Mouse (Mus musculus) myocyte (in vitro differentiated cells): ENCODE measurements around the gene Sema6d. TPM values are rescaled to one million over a fixed set of nuclear protein-coding genes. Genes with fewer than 3 reads are reported as not detected.

ENCODE experiments used
- H3K27me3 ChIP-seq: one replicate; pipeline ENCODE4 v1.6.1; 2011; ENCODE audit not compliant: control insufficient read depth, insufficient read depth, insufficient read length
- H3K36me3 ChIP-seq: one replicate; pipeline ENCODE4 v1.6.1; 2011; ENCODE audit not compliant: control insufficient read depth, insufficient read depth
- H3K4me2 ChIP-seq: one replicate; pipeline ENCODE4 v1.6.1; 2011; ENCODE audit warnings: low read depth, control low read depth
- H3K4me3 ChIP-seq: one replicate; pipeline ENCODE4 v1.5.1; 2011; ENCODE audit warnings: mild to moderate bottlenecking, control low read depth, moderate library complexity
- H3K79me2 ChIP-seq: one replicate; pipeline ENCODE4 v1.6.1; 2011; ENCODE audit not compliant: control insufficient read depth, insufficient read depth
- H3ac ChIP-seq: one replicate; pipeline ENCODE4 v1.6.1; 2011; ENCODE audit not compliant: control insufficient read depth, insufficient read length
- CEBPB ChIP-seq: IDR thresholded peaks from 2 replicates; pipeline ENCODE4 v1.6.1; 2011; ENCODE audit warnings: mild to moderate bottlenecking, moderate library complexity; ENCODE audit not compliant: poor library complexity, insufficient read depth, severe bottlenecking
- E2F4 ChIP-seq: IDR thresholded peaks from one replicate; pipeline ENCODE4 v1.6.1; 2011; ENCODE audit warnings: mild to moderate bottlenecking, control low read depth, moderate library complexity; ENCODE audit not compliant: insufficient read depth
- MAX ChIP-seq: IDR thresholded peaks from one replicate; pipeline ENCODE4 v1.6.1; 2011; ENCODE audit warnings: low read depth, mild to moderate bottlenecking, control low read depth
- MYOD1 ChIP-seq, 3 experiments: IDR thresholded peaks; one replicate each; pipeline ENCODE4 v1.6.1; 2011; ENCODE audit warnings: control low read depth in 2 of 3, low read depth in 2 of 3, mild to moderate bottlenecking in 2 of 3, moderate library complexity in 1 of 3; ENCODE audit not compliant: insufficient read length in 2 of 3, control insufficient read depth in 1 of 3
- MYOG ChIP-seq, 3 experiments: IDR thresholded peaks; one replicate each; pipeline ENCODE4 v1.6.1; 2011; ENCODE audit warnings: control low read depth in 2 of 3, low read depth in 2 of 3, mild to moderate bottlenecking in 2 of 3; ENCODE audit not compliant: insufficient read length in 2 of 3, control insufficient read depth in 1 of 3, insufficient read depth in 1 of 3
- POLR2A ChIP-seq: IDR thresholded peaks from one replicate; pipeline ENCODE4 v1.6.1; 2011; ENCODE audit warnings: low read depth, mild to moderate bottlenecking, control low read depth, moderate library complexity; ENCODE audit not compliant: insufficient read length
- POLR2AphosphoS2 ChIP-seq: IDR thresholded peaks from one replicate; pipeline ENCODE4 v1.6.1; 2011; ENCODE audit warnings: low read depth, control low read depth; ENCODE audit not compliant: insufficient read length
- REST ChIP-seq: IDR thresholded peaks from one replicate; pipeline ENCODE4 v1.6.1; 2011; ENCODE audit warnings: mild to moderate bottlenecking, control low read depth, moderate library complexity; ENCODE audit not compliant: insufficient read depth, insufficient read length
- SRF ChIP-seq: IDR thresholded peaks from one replicate; pipeline ENCODE4 v1.6.1; 2011; ENCODE audit warnings: low read depth; ENCODE audit not compliant: control insufficient read depth, insufficient read length
- TCF12 ChIP-seq: IDR thresholded peaks from one replicate; pipeline ENCODE4 v1.6.1; 2011; ENCODE audit warnings: mild to moderate bottlenecking, control low read depth; ENCODE audit not compliant: poor library complexity, insufficient read depth, severe bottlenecking
- TCF3 ChIP-seq: IDR thresholded peaks from one replicate; pipeline ENCODE4 v1.6.1; 2011; ENCODE audit warnings: low read depth, control low read depth; ENCODE audit not compliant: insufficient read length
- USF1 ChIP-seq: IDR thresholded peaks from one replicate; pipeline ENCODE4 v1.6.1; 2011; ENCODE audit warnings: low read depth, mild to moderate bottlenecking, control low read depth, moderate library complexity
- polyA plus RNA-seq: library from polyadenylated mRNA; unstranded; fragments of >200 nt; fragmentation: generic; extraction: Trizol; gene quantifications from one replicate; pipeline ENCODE4 v1.2.1, GENCODE M21; 2012; ENCODE audit warnings: missing spikeins

Gene Sema6d
- polyA plus RNA-seq, 1 experiment, result 0.97 TPM

DNA sequence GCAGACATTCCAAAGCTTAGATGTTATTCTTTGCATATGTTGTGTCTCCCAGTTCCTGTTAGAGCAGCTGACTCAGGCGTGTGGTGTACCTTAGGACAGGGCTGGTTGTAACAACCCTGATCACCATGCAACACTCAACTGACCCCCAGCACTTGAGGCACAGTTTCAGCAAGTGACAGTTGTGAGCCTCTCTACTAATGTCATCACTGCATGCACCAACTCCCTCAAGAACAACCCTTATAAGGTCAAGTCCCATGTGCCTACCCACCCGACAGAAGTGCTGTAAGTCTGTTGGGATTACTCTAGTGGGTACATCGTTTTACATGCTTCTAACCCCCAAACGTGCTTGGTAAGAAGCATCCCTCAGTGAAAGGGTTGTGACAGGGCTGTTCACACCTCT is 418.0 kb downstream of the Sema6d start:
- no peak overlapping the region for H3K4me3 ChIP-seq
- TF ChIP-seq USF1, result no peak
- no peak overlapping the region for H3ac ChIP-seq
- H3K27me3 ChIP-seq, result no peaks in the 10 kb centered on the region
- no peak overlapping the region for H3K4me2 ChIP-seq
- H3K79me2 ChIP-seq, result no peaks in the 10 kb centered on the region
- H3K36me3 ChIP-seq, result no peaks in the 10 kb centered on the region

DNA sequence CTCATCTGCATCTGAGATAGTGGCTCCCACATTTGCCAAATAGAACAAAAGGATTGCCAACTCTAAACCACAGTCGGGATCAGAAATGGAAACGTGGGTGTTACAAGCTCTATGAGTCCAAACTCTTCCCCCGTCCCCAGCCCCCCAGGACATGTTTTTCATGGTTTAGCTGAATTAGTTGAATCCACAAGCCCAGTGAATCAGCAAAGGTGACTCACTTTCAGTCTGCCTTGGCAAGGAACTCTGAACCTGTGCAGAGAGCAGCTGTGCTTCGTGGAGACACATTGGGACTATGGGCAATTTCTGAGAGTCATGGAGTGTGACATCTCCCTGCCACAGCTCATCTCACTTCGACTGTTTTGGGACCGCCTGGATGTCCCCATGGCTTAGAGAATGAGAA is 419.7 kb downstream of the Sema6d start:
- Histone ChIP-seq H3ac (no peak overlapping the region), H3K79me2 (no peaks in the 10 kb centered on the region), H3K27me3 (no peaks in the 10 kb centered on the region), H3K4me3 (no peak overlapping the region), H3K36me3 (no peaks in the 10 kb centered on the region), H3K4me2 (peak overlapping the region; percentile 33)
- TF ChIP-seq USF1 (no peak), TCF3 (no peak), MAX (no peak), CEBPB (no peak), MYOG (IDR thresholded peaks at IDR 0.05; ENCODE audit: control insufficient read depth in 1 of 3, insufficient read depth in 1 of 3, insufficient read length in 2 of 3, low read depth in 2 of 3) (peak in 2 of 3 experiments; percentile 30 to 42), POLR2AphosphoS2 (no peak), REST (no peak), SRF (no peak), TCF12 (no peak), POLR2A (no peak), MYOD1 (IDR thresholded peaks at IDR 0.05; ENCODE audit: control insufficient read depth in 1 of 3, insufficient read length in 2 of 3, low read depth in 2 of 3) (peak in 2 of 3 experiments; percentile 85 to 90), E2F4 (no peak)

DNA sequence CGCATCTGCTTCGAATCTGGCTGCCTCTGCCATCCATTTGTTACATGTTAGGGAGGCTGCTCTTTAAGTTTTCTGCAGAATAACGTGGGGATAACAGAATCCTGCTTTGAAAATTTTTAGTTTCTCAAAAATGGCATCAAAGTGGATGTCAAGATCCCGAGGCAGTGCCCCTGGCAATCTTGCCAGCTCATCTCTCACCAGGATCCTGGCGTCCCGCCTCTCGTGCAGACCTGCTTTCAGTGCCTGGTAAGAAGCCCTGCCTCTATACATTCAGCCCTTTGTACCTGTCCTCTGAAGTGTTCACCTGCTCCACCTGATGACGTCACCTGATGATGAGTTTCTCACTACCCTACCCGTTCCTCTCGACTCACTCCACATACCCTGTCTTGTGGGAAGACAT is 422.1 kb downstream of the Sema6d start:
- Histone ChIP-seq H3K27me3 (no peaks in the 10 kb centered on the region), H3K4me2 (no peak overlapping the region), H3K79me2 (no peaks in the 10 kb centered on the region), H3K4me3 (no peak overlapping the region), H3K36me3 (no peaks in the 10 kb centered on the region), H3ac (no peak overlapping the region)
- no peak for TF ChIP-seq MYOD1 (IDR thresholded peaks at IDR 0.05; ENCODE audit: control insufficient read depth in 1 of 3, insufficient read length in 2 of 3, low read depth in 2 of 3)
- TF ChIP-seq SRF, result no peak
- no peak for TF ChIP-seq TCF12

DNA sequence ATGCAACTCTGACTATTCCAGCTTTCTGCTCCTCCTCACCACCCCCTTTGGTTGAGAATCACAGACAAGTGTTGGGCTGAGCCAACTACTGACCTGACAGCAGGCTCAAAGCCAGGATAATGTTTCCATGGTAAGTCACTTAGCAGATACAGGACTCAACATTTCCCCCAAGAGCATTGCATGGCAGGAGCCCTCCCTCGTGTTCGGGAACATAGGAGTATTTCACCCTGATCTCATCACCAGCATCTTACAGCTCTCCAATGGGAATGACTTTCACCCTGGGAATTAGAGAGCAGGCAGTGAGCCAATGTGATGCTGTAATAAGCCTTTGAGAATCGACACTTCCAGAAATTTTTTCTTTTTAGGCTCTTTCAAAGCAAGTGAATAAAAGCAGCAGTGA is 432.7 kb downstream of the Sema6d start:
- Histone ChIP-seq H3K36me3 (no peaks in the 10 kb centered on the region), H3K79me2 (no peaks in the 10 kb centered on the region), H3ac (no peak overlapping the region), H3K4me3 (no peak overlapping the region), H3K4me2 (no peak overlapping the region), H3K27me3 (no peaks in the 10 kb centered on the region)
- TF ChIP-seq CEBPB (peak; percentile 23; the same call in 1 of the 2 replicates), POLR2AphosphoS2 (no peak)

DNA sequence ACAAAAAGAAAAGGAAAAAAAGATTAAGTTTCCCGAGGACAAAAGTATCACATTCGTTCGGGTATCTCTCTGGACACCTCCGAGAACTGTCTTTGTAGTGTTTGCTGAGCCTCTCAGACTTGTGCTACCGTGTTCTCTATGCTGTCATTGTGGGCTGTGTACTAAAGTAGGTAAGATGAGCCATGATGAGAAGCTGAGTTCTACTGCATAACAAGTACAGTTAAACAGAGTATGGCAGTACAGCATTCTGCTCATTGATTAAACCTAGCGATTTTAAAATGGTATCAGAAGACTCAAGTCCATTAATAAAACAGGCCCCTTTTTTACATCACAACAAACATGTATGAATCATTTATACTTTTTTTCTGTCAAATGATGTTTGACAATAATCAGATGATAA is 433.9 kb downstream of the Sema6d start:
- Histone ChIP-seq H3K79me2 (no peaks in the 10 kb centered on the region), H3ac (no peak overlapping the region), H3K36me3 (no peaks in the 10 kb centered on the region), H3K27me3 (no peaks in the 10 kb centered on the region), H3K4me2 (no peak overlapping the region), H3K4me3 (no peak overlapping the region)
- TF ChIP-seq SRF, result no peak
- TF ChIP-seq REST, result no peak
- TF ChIP-seq MYOG (IDR thresholded peaks at IDR 0.05; ENCODE audit: control insufficient read depth in 1 of 3, insufficient read depth in 1 of 3, insufficient read length in 2 of 3, low read depth in 2 of 3), result no peak
- TF ChIP-seq CEBPB, result no peak
- no peak for TF ChIP-seq E2F4
- no peak for TF ChIP-seq MAX
- TF ChIP-seq POLR2A, result no peak
- TF ChIP-seq MYOD1 (IDR thresholded peaks at IDR 0.05; ENCODE audit: control insufficient read depth in 1 of 3, insufficient read length in 2 of 3, low read depth in 2 of 3), result no peak
- no peak for TF ChIP-seq POLR2AphosphoS2
- no peak for TF ChIP-seq TCF12
- no peak for TF ChIP-seq TCF3
- no peak for TF ChIP-seq USF1

DNA sequence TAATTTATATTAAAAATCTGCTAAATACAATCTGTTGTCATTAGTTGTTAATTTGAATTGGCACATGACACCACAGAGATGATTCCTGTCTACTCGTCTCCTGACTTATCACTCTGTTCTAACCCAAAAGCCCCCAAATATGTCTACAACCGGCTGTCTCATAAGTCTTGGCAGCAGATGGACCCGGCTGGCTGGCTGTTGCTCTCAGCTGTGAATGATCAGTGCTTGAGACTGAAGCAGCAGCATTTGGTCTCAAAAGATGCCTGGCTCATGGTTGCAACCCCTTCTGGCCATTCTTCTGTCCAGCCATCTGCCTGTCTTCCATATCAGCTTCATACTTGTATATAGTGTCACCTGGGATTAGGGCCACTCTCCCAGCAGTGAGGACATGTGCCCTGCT is 434.4 kb downstream of the Sema6d start:
- no peak overlapping the region for H3ac ChIP-seq
- H3K27me3 ChIP-seq, result no peaks in the 10 kb centered on the region
- H3K4me2 ChIP-seq, result no peak overlapping the region
- H3K36me3 ChIP-seq, result no peaks in the 10 kb centered on the region
- no peak overlapping the region for H3K4me3 ChIP-seq
- TF ChIP-seq MYOD1 (IDR thresholded peaks at IDR 0.05; ENCODE audit: control insufficient read depth in 1 of 3, insufficient read length in 2 of 3, low read depth in 2 of 3), result no peak
- TF ChIP-seq TCF12, result no peak
- no peak for TF ChIP-seq TCF3
- TF ChIP-seq SRF, result no peak
- TF ChIP-seq POLR2A, result no peak
- no peak for TF ChIP-seq E2F4
- TF ChIP-seq USF1, result no peak
- no peak for TF ChIP-seq REST
- no peak for TF ChIP-seq POLR2AphosphoS2
- no peaks in the 10 kb centered on the region for H3K79me2 ChIP-seq
